Mouse (Mus musculus): Measurements from ENCODE around the gene Lsm14b.

The Lsm14b gene

GRCm38 (mm10) chr2:180063338-180064131 is 38.7 kb downstream of the Lsm14b start:
- no peak for DNase-seq (ENCODE audit: low spot score)

- DNase-seq (ENCODE audit: low spot score), result no peak
These were observed 45.1 kb downstream of the Lsm14b start for GRCm38 (mm10) chr2:180069770-180070480.

GRCm38 (mm10) chr2:180070481-180071453 is 46.0 kb downstream of the Lsm14b start, which contains the start of gene Mtg2:
TSS of gene Mtg2 (plus strand) at chr2:180070588.
- peak; percentile 95 for DNase-seq (ENCODE audit: low spot score)

- no peak for DNase-seq (ENCODE audit: low spot score)
These were observed 46.9 kb downstream of the Lsm14b start for GRCm38 (mm10) chr2:180071671-180072070.

- no peak for DNase-seq (ENCODE audit: low spot score)
These were observed 48.1 kb downstream of the Lsm14b start for GRCm38 (mm10) chr2:180072886-180073285.

GRCm38 (mm10) chr2:180077622-180078021 is 52.8 kb downstream of the Lsm14b start:
- DNase-seq (ENCODE audit: low spot score), result no peak

GRCm38 (mm10) chr2:180080680-180081079 is 55.9 kb downstream of the Lsm14b start:
- no peak for DNase-seq (ENCODE audit: low spot score)

GRCm38 (mm10) chr2:180083063-180083462 is 58.3 kb downstream of the Lsm14b start:
- no peak for DNase-seq (ENCODE audit: low spot score)

- DNase-seq (ENCODE audit: low spot score), result no peak
These were observed 59.8 kb downstream of the Lsm14b start for GRCm38 (mm10) chr2:180084565-180084964.
